Mouse (Mus musculus) small intestine, adult 2 months (tissue): ENCODE results near the gene Nfatc3.

Experiments
- CTCF ChIP-seq: fragments of 200-500 bp; IDR thresholded peaks from 2 replicates; pipeline ENCODE4 v1.5.1; 2012; ENCODE audit warnings: low read depth, mild to moderate bottlenecking, control low read depth, inconsistent platforms, low read length, moderate library complexity, mixed read lengths; ENCODE audit not compliant: insufficient replicate concordance, insufficient read length; ENCODE audit errors: extremely low read depth
- POLR2A ChIP-seq: fragments of 200-500 bp; IDR thresholded peaks from 2 replicates; pipeline ENCODE4 v1.6.1; 2012; ENCODE audit warnings: low read depth, mild to moderate bottlenecking, control low read depth, inconsistent platforms, low read length, moderate library complexity

DNA sequence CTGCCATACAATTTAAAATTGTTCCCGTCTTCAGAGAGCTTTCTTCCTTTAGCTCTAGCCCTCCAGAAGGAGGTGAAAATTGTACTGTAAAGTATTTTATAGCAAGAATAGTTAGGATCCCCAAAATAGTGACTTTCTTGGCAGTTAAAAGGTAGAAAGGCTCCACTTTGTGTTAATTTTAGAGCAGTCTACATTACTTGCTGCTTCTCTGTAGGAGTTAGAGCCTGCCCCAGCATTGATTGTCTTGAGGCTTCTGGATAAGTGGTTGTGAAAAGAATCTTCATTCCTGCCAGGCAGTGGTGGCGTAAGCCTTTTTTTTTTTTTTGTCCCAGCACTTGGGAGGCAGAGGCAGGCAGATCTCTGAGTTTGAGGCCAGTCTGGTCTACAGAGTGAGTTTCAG, 8.1 kb downstream of the Nfatc3 start:
- TF ChIP-seq CTCF = no peak
- no peak for TF ChIP-seq POLR2A
